Comparison of ENCODE assay signal across 19 mouse cellular contexts in genomic region chr2:106735211-106735610, GRCm38 (mm10). TPM values are rescaled to one million over a fixed set of nuclear protein-coding genes. Genes with fewer than 3 reads are reported as not detected.
DNase-seq lines count a peak whose midpoint lies in the region; ATAC-seq lines count a peak whose summit lies in the region.
"Had no signal": no experiment of that assay in that cellular context is flagged by ENCODE, and none has a peak within 500 bp of the region (broad histone marks: within the 10 kb centered on the region; RNA-seq: fewer than 3 reads in every experiment).

No protein-coding gene starts in this region.

- no peak overlapping the region for H3K4me2 ChIP-seq in hindbrain, embryonic 11.5 days (replicated peaks; ENCODE audit: low read depth, low read length)
- H3K4me2 ChIP-seq in hindbrain, embryonic 16.5 days (ENCODE audit: low read length) = no peak overlapping the region
- no peak overlapping the region for H3K4me2 ChIP-seq in midbrain, embryonic 12.5 days (replicated peaks)
- no peak overlapping the region for H3K4me2 ChIP-seq in midbrain, embryonic 14.5 days (ENCODE audit: low read length)
- no peak overlapping the region for H3K4me2 ChIP-seq in forebrain, embryonic 14.5 days (ENCODE audit: low read length)
- H3K4me2 ChIP-seq in neural tube, embryonic 14.5 days (ENCODE audit: low read depth, low read length) = no peak overlapping the region
- H3K4me2 ChIP-seq: heart, embryonic 15.5 days; liver, embryonic 15.5 days had no signal

- no peak overlapping the region for H3K4me3 ChIP-seq in hindbrain, embryonic 11.5 days (ENCODE audit: low read depth, low read length)
- no peak overlapping the region for H3K4me3 ChIP-seq in hindbrain, embryonic 16.5 days (ENCODE audit: low read length)
- no peak overlapping the region for H3K4me3 ChIP-seq in midbrain, embryonic 12.5 days
- H3K4me3 ChIP-seq in midbrain, embryonic 14.5 days (replicated peaks; ENCODE audit: low read depth, low read length) = no peak overlapping the region
- no peak overlapping the region for H3K4me3 ChIP-seq in forebrain, embryonic 14.5 days (ENCODE audit: low read depth, low read length)
- no peak overlapping the region for H3K4me3 ChIP-seq in neural tube, embryonic 14.5 days (ENCODE audit: low read depth, low read length)
- H3K4me3 ChIP-seq: heart, embryonic 15.5 days; layer of hippocampus, adult 2 months; liver, embryonic 15.5 days had no signal

- H3K27ac ChIP-seq in hindbrain, embryonic 11.5 days (ENCODE audit: low read depth, low read length) = no peak overlapping the region
- H3K27ac ChIP-seq in hindbrain, embryonic 16.5 days (ENCODE audit: low read depth, low read length) = no peak overlapping the region
- H3K27ac ChIP-seq in midbrain, embryonic 12.5 days (replicated peaks) = no peak overlapping the region
- H3K27ac ChIP-seq in midbrain, embryonic 14.5 days (replicated peaks; ENCODE audit: low read depth, low read length) = no peak overlapping the region
- H3K27ac ChIP-seq in forebrain, embryonic 14.5 days (ENCODE audit: low read depth, low read length) = no peak overlapping the region
- no peak overlapping the region for H3K27ac ChIP-seq in neural tube, embryonic 14.5 days (ENCODE audit: low read depth, low read length)
- H3K27ac ChIP-seq: heart, embryonic 15.5 days; layer of hippocampus, adult 2 months; liver, embryonic 15.5 days had no signal

- WGBS in hindbrain, embryonic 11.5 days = 90% methylated on average over 5 of the region's 5 CpGs
- WGBS in hindbrain, embryonic 16.5 days = 78% methylated on average over 5 of the region's 5 CpGs
- 79% methylated on average over 5 of the region's 5 CpGs for WGBS in midbrain, embryonic 12.5 days
- 79% methylated on average over 5 of the region's 5 CpGs for WGBS in midbrain, embryonic 14.5 days
- 50% methylated on average over 5 of the region's 5 CpGs for WGBS in forebrain, embryonic 14.5 days
- 76% methylated on average over 5 of the region's 5 CpGs for WGBS in neural tube, embryonic 14.5 days

- H3K9ac ChIP-seq in hindbrain, embryonic 11.5 days (ENCODE audit: low read depth, low read length) = no peak overlapping the region
- H3K9ac ChIP-seq in hindbrain, embryonic 16.5 days (ENCODE audit: low read depth, low read length) = no peak overlapping the region
- H3K9ac ChIP-seq in midbrain, embryonic 12.5 days (replicated peaks) = no peak overlapping the region
- H3K9ac ChIP-seq in midbrain, embryonic 14.5 days (replicated peaks; ENCODE audit: low read length) = no peak overlapping the region
- H3K9ac ChIP-seq in forebrain, embryonic 14.5 days (ENCODE audit: low read length) = no peak overlapping the region
- no peak overlapping the region for H3K9ac ChIP-seq in neural tube, embryonic 14.5 days (replicated peaks; ENCODE audit: low read depth, low read length)
- H3K9ac ChIP-seq: heart, embryonic 15.5 days; liver, embryonic 15.5 days had no signal

- no peak for DNase-seq in hindbrain, embryonic 11.5 days (ENCODE audit: low spot score)
- DNase-seq in midbrain, embryonic 14.5 days = no peak
- DNase-seq in forebrain, embryonic 14.5 days (ENCODE audit: low spot score) = no peak
- DNase-seq: adrenal gland, postnatal 10 days; cerebellum, adult 11 months; cerebellum, postnatal 36 days; heart, adult 18-20 months; left cerebral cortex, postnatal 4 days; lung, postnatal 36 days; thymus, postnatal 4 days had no signal

- no peaks in the 10 kb centered on the region for H3K27me3 ChIP-seq in hindbrain, embryonic 11.5 days (ENCODE audit: control insufficient read depth, insufficient read depth, low read length)
- no peaks in the 10 kb centered on the region for H3K27me3 ChIP-seq in hindbrain, embryonic 16.5 days (replicated peaks; ENCODE audit: control insufficient read depth, insufficient read depth, low read length)
- no peaks in the 10 kb centered on the region for H3K27me3 ChIP-seq in midbrain, embryonic 12.5 days
- H3K27me3 ChIP-seq in midbrain, embryonic 14.5 days (ENCODE audit: control insufficient read depth, insufficient read depth, low read length) = no peaks in the 10 kb centered on the region
- no peaks in the 10 kb centered on the region for H3K27me3 ChIP-seq in forebrain, embryonic 14.5 days (replicated peaks; ENCODE audit: control insufficient read depth, insufficient read depth, low read length)
- no peaks in the 10 kb centered on the region for H3K27me3 ChIP-seq in neural tube, embryonic 14.5 days (ENCODE audit: control insufficient read depth, insufficient read depth, low read length)
- H3K27me3 ChIP-seq: heart, embryonic 15.5 days; liver, embryonic 15.5 days had no signal

- 0 out of 2 replicates have a peak, but pooled peaks cover 2% of the 10 kb centered on the region for H3K4me1 ChIP-seq in hindbrain, embryonic 11.5 days (replicated peaks; ENCODE audit: control insufficient read depth, insufficient read depth, low read length)
- H3K4me1 ChIP-seq in hindbrain, embryonic 16.5 days (ENCODE audit: control insufficient read depth, insufficient read depth, low read depth, low read length) = no peaks in the 10 kb centered on the region
- peaks cover 39% of the 10 kb centered on the region for H3K4me1 ChIP-seq in midbrain, embryonic 12.5 days
- peaks cover 40% of the 10 kb centered on the region for H3K4me1 ChIP-seq in midbrain, embryonic 14.5 days (ENCODE audit: control insufficient read depth, insufficient read depth, low read length)
- peaks cover 36% of the 10 kb centered on the region for H3K4me1 ChIP-seq in forebrain, embryonic 14.5 days (ENCODE audit: control insufficient read depth, insufficient read depth, low read length)
- H3K4me1 ChIP-seq in neural tube, embryonic 14.5 days (ENCODE audit: control insufficient read depth, insufficient read depth, low read length) = peaks cover 24% of the 10 kb centered on the region

- no peaks in the 10 kb centered on the region for H3K36me3 ChIP-seq in hindbrain, embryonic 11.5 days (ENCODE audit: control insufficient read depth, insufficient read depth, low read length)
- no peaks in the 10 kb centered on the region for H3K36me3 ChIP-seq in hindbrain, embryonic 16.5 days (ENCODE audit: control insufficient read depth, insufficient read depth, low read length)
- H3K36me3 ChIP-seq in midbrain, embryonic 12.5 days = no peaks in the 10 kb centered on the region; the same call in 1 of the 2 replicates
- H3K36me3 ChIP-seq in midbrain, embryonic 14.5 days (ENCODE audit: control insufficient read depth, insufficient read depth, low read length) = no peaks in the 10 kb centered on the region
- peaks cover 3% of the 10 kb centered on the region; the same call in 1 of the 2 replicates for H3K36me3 ChIP-seq in forebrain, embryonic 14.5 days (ENCODE audit: control insufficient read depth, insufficient read depth, low read length)
- H3K36me3 ChIP-seq in neural tube, embryonic 14.5 days (ENCODE audit: control insufficient read depth, insufficient read depth, low read length) = no peaks in the 10 kb centered on the region
- H3K36me3 ChIP-seq: heart, embryonic 15.5 days; liver, embryonic 15.5 days had no signal

- ATAC-seq in hindbrain, embryonic 11.5 days (ENCODE audit: low FRiP score) = peak; percentile 23; the same call in 1 of the 2 replicates
- ATAC-seq in hindbrain, embryonic 16.5 days = no peak
- 0 out of 2 replicates have a peak, but pooled peaks have one; percentile 47 for ATAC-seq in midbrain, embryonic 12.5 days (ENCODE audit: low FRiP score, low read depth)
- no peak for ATAC-seq in midbrain, embryonic 14.5 days (ENCODE audit: low FRiP score, low TSS enrichment)
- ATAC-seq in forebrain, embryonic 14.5 days = peak; percentile 41; the same call in 1 of the 2 replicates
- 0 out of 2 replicates have a peak, but pooled peaks have one; percentile 25 for ATAC-seq in neural tube, embryonic 14.5 days (ENCODE audit: low read depth)
- no peak for ATAC-seq in granulocyte monocyte progenitor cell, adult 5-6 weeks (replicated peaks; ENCODE audit: poor library complexity, severe bottlenecking)
- ATAC-seq: intestine, embryonic 16.5 days had no signal

- no peaks in the 10 kb centered on the region for H3K9me3 ChIP-seq in hindbrain, embryonic 11.5 days (ENCODE audit: control insufficient read depth, low read length)
- H3K9me3 ChIP-seq in hindbrain, embryonic 16.5 days (ENCODE audit: control insufficient read depth, low read length) = no peaks in the 10 kb centered on the region
- H3K9me3 ChIP-seq in midbrain, embryonic 12.5 days = no peaks in the 10 kb centered on the region
- peaks cover 3% of the 10 kb centered on the region; the same call in 1 of the 2 replicates for H3K9me3 ChIP-seq in midbrain, embryonic 14.5 days (ENCODE audit: control insufficient read depth, low read length)
- no peaks in the 10 kb centered on the region for H3K9me3 ChIP-seq in forebrain, embryonic 14.5 days (replicated peaks; ENCODE audit: control insufficient read depth, low read length)
- H3K9me3 ChIP-seq in neural tube, embryonic 14.5 days (ENCODE audit: control insufficient read depth, low read length) = no peaks in the 10 kb centered on the region
- H3K9me3 ChIP-seq: heart, embryonic 15.5 days; liver, embryonic 15.5 days had no signal

RNA-seq across cellular contexts. Expression of gene Mpped2, which starts 42.1 kb away (rescaled TPM):
- 44.4 and 50.6 TPM in 2 replicates for polyA plus RNA-seq in hindbrain, embryonic 11.5 days (2014; fragmentation: Nextera tagmentation; extraction: Ambion mirVana)
- polyA plus RNA-seq in hindbrain, embryonic 16.5 days (2015; fragmentation: Nextera tagmentation; extraction: Ambion mirVana) = 112 and 122 TPM in 2 replicates
- polyA plus RNA-seq in midbrain, embryonic 12.5 days (2016; fragmentation: Nextera tagmentation; extraction: Ambion mirVana) = 95.4 and 112 TPM in 2 replicates
- 124 and 163 TPM in 2 replicates for polyA plus RNA-seq in midbrain, embryonic 14.5 days (2014; fragmentation: Nextera tagmentation; extraction: Ambion mirVana)
- 164 and 167 TPM in 2 replicates for polyA plus RNA-seq in forebrain, embryonic 14.5 days (2014; fragmentation: Nextera tagmentation; extraction: Ambion mirVana)
- 239 and 242 TPM in 2 replicates for polyA plus RNA-seq in neural tube, embryonic 14.5 days (2014; fragmentation: Nextera tagmentation; extraction: Ambion mirVana)
- total RNA-seq in granulocyte monocyte progenitor cell, adult 5-6 weeks (2014; fragmentation: Nextera tagmentation) = 0.62 TPM in 1 of 2 replicates, not detected in the other
- not detected in 2 replicates for total RNA-seq in granulocyte monocyte progenitor cell, adult 5-6 weeks (2017)
- total RNA-seq: monocyte, adult 5-6 weeks had no signal

Comparison
In these comparisons a context has a peak if more than half of its experiments do, and no peak if none do; other contexts are left out.
1. ATAC-seq: peak in hindbrain, embryonic 11.5 days (single experiment), midbrain, embryonic 12.5 days (single experiment), forebrain, embryonic 14.5 days (single experiment) and neural tube, embryonic 14.5 days (single experiment); none in hindbrain, embryonic 16.5 days (single experiment), midbrain, embryonic 14.5 days (single experiment) and granulocyte monocyte progenitor cell, adult 5-6 weeks (single experiment).